In genomic region chr5:114773780-114774179, GRCm38 (mm10) we compare ENCODE assay signal across 8 mouse cellular contexts. TPM values are rescaled to one million over a fixed set of nuclear protein-coding genes. Genes with fewer than 3 reads are reported as not detected.
DNase-seq lines count a peak whose midpoint lies in the region; ATAC-seq and TF ChIP-seq lines count a peak whose summit lies in the region.

No protein-coding gene starts in this region.

- TF ChIP-seq POLR2A in bone marrow, adult 2 months (IDR thresholded peaks at IDR 0.05; ENCODE audit: borderline replicate concordance, control insufficient read depth, low read depth, low read length) = no peak
- TF ChIP-seq POLR2A in spleen, adult 2 months (IDR thresholded peaks at IDR 0.05; ENCODE audit: low read depth, low read length) = no peak

- no peaks in the 10 kb centered on the region for H3K9me3 ChIP-seq in kidney, embryonic 15.5 days (replicated peaks)
- no peaks in the 10 kb centered on the region for H3K9me3 ChIP-seq in heart, embryonic 12.5 days (replicated peaks)
- no peaks in the 10 kb centered on the region for H3K9me3 ChIP-seq in liver, embryonic 13.5 days (replicated peaks)

- H3K27ac ChIP-seq in kidney, embryonic 15.5 days = peak overlapping the region; percentile 91
- H3K27ac ChIP-seq in bone marrow, adult 2 months (ENCODE audit: control insufficient read depth, insufficient read depth, low read depth, low read length, poor library complexity) = peak overlapping the region; percentile 92
- peak overlapping the region; percentile 86 for H3K27ac ChIP-seq in heart, embryonic 12.5 days (ENCODE audit: poor library complexity, severe bottlenecking)
- H3K27ac ChIP-seq in liver, embryonic 13.5 days = peak overlapping the region; percentile 89
- H3K27ac ChIP-seq in spleen, adult 2 months (ENCODE audit: insufficient read depth, low read length) = peak overlapping the region; percentile 98

- peak overlapping the region; percentile 97 for H3K9ac ChIP-seq in kidney, embryonic 15.5 days
- peak overlapping the region; percentile 98 for H3K9ac ChIP-seq in heart, embryonic 12.5 days
- H3K9ac ChIP-seq in liver, embryonic 13.5 days = peak overlapping the region; percentile 100

- peak overlapping the region; percentile 90 for H3K4me2 ChIP-seq in kidney, embryonic 15.5 days
- peak overlapping the region; percentile 89 for H3K4me2 ChIP-seq in heart, embryonic 12.5 days
- peak overlapping the region; percentile 93 for H3K4me2 ChIP-seq in liver, embryonic 13.5 days

- 0 out of 2 replicates have a peak, but pooled peaks cover 6% of the 10 kb centered on the region for H3K36me3 ChIP-seq in kidney, embryonic 15.5 days
- H3K36me3 ChIP-seq in heart, embryonic 12.5 days = peaks cover 3% of the 10 kb centered on the region; the same call in 1 of the 2 replicates
- H3K36me3 ChIP-seq in liver, embryonic 13.5 days = peaks cover 5% of the 10 kb centered on the region; the same call in 1 of the 2 replicates
- H3K36me3 ChIP-seq in spleen, adult 2 months (ENCODE audit: control insufficient read depth, insufficient read depth, low read length) = no peaks in the 10 kb centered on the region

- H3K27me3 ChIP-seq in kidney, embryonic 15.5 days = no peaks in the 10 kb centered on the region
- no peaks in the 10 kb centered on the region for H3K27me3 ChIP-seq in heart, embryonic 12.5 days (replicated peaks)
- H3K27me3 ChIP-seq in liver, embryonic 13.5 days = no peaks in the 10 kb centered on the region
- no peaks in the 10 kb centered on the region for H3K27me3 ChIP-seq in spleen, adult 2 months (ENCODE audit: control insufficient read depth, insufficient read depth, low read length)

- no peak for ATAC-seq in kidney, embryonic 15.5 days (replicated peaks; ENCODE audit: low FRiP score)
- ATAC-seq in heart, embryonic 12.5 days (ENCODE audit: insufficient number of reproducible peaks, low FRiP score) = no peak
- ATAC-seq in liver, embryonic 13.5 days (ENCODE audit: low read depth) = 0 out of 2 replicates have a peak, but pooled peaks have one; percentile 7

- H3K4me3 ChIP-seq in kidney, embryonic 15.5 days (replicated peaks) = peak overlapping the region; percentile 99
- peak overlapping the region; percentile 91 for H3K4me3 ChIP-seq in bone marrow, adult 2 months (replicated peaks; ENCODE audit: control insufficient read depth, low read depth, low read length)
- H3K4me3 ChIP-seq in heart, embryonic 12.5 days = peak overlapping the region; percentile 93
- peak overlapping the region; percentile 100 for H3K4me3 ChIP-seq in liver, embryonic 13.5 days (replicated peaks)
- peak overlapping the region; percentile 91 for H3K4me3 ChIP-seq in spleen, adult 2 months (ENCODE audit: extremely low read depth, insufficient read depth, insufficient read length)

- no peak for DNase-seq in kidney, postnatal 25 days
- DNase-seq in liver, embryonic 13.5 days = no peak
- no peak for DNase-seq in spleen, adult 2 months (ENCODE audit: low read depth in 1 of 2, low spot score in 2 of 2)
- no peak for DNase-seq in cerebellum, adult 9-10 months
- no peak for DNase-seq in urinary bladder, postnatal 14 days (ENCODE audit: low spot score)

- TF ChIP-seq CTCF in bone marrow, adult 2 months (IDR thresholded peaks at IDR 0.05; ENCODE audit: control insufficient read depth, insufficient read depth, low read length) = no peak
- TF ChIP-seq CTCF in spleen, adult 2 months (IDR thresholded peaks at IDR 0.05; ENCODE audit: extremely low read depth, insufficient read depth, insufficient read length, insufficient replicate concordance) = no peak

- WGBS in kidney, embryonic 15.5 days = 2% methylated on average over 11 of the region's 11 CpGs
- under 1% methylated on average over 11 of the region's 11 CpGs for WGBS in bone marrow, adult 2 months
- under 1% methylated on average over 11 of the region's 11 CpGs for WGBS in heart, embryonic 12.5 days
- 2% methylated on average over 11 of the region's 11 CpGs for WGBS in liver, embryonic 13.5 days (ENCODE audit: insufficient replicate concordance)
- WGBS in spleen, adult 2 months = under 1% methylated on average over 11 of the region's 11 CpGs

- peaks cover 32% of the 10 kb centered on the region for H3K4me1 ChIP-seq in kidney, embryonic 15.5 days
- peaks cover 8% of the 10 kb centered on the region for H3K4me1 ChIP-seq in bone marrow, adult 2 months (ENCODE audit: control insufficient read depth, insufficient read depth, low read length)
- H3K4me1 ChIP-seq in heart, embryonic 12.5 days (replicated peaks) = peaks cover 21% of the 10 kb centered on the region
- peaks cover 72% of the 10 kb centered on the region for H3K4me1 ChIP-seq in liver, embryonic 13.5 days (replicated peaks)
- H3K4me1 ChIP-seq in spleen, adult 2 months (ENCODE audit: control insufficient read depth, insufficient read depth, insufficient read length) = peaks cover 25% of the 10 kb centered on the region; the same call in 1 of the 2 replicates

RNA-seq across cellular contexts. Expression of gene Ankrd13a, which starts 0.7 kb away (rescaled TPM):
- 45.3 and 49.8 TPM in 2 replicates for polyA plus RNA-seq in kidney, embryonic 15.5 days (2015; fragmentation: Nextera tagmentation; extraction: Ambion mirVana)
- polyA plus RNA-seq in bone marrow, adult 2 months (2011; ENCODE audit: insufficient read depth, insufficient read length, low replicate concordance, missing spikeins) = 60.5 and 99.2 TPM in 2 replicates
- polyA plus RNA-seq in heart, embryonic 12.5 days (2016; fragmentation: Nextera tagmentation; extraction: Ambion mirVana) = 45.2 and 45.6 TPM in 2 replicates
- polyA plus RNA-seq in liver, embryonic 13.5 days (2015; fragmentation: Nextera tagmentation; extraction: Ambion mirVana) = 43.3 and 49.0 TPM in 2 replicates
- 69.3 and 84.0 TPM in 2 replicates for polyA plus RNA-seq in spleen, adult 2 months (2012; rRNA removed)

RNA-seq across cellular contexts. Expression of gene Git2, which starts 1.5 kb away (rescaled TPM):
- 42.0 and 45.5 TPM in 2 replicates for polyA plus RNA-seq in kidney, embryonic 15.5 days (2015; fragmentation: Nextera tagmentation; extraction: Ambion mirVana)
- 33.6 and 52.4 TPM in 2 replicates for polyA plus RNA-seq in bone marrow, adult 2 months (2011; ENCODE audit: insufficient read depth, insufficient read length, low replicate concordance, missing spikeins)
- 33.6 and 36.4 TPM in 2 replicates for polyA plus RNA-seq in heart, embryonic 12.5 days (2016; fragmentation: Nextera tagmentation; extraction: Ambion mirVana)
- 14.8 and 16.3 TPM in 2 replicates for polyA plus RNA-seq in liver, embryonic 13.5 days (2015; fragmentation: Nextera tagmentation; extraction: Ambion mirVana)
- 71.6 and 92.1 TPM in 2 replicates for polyA plus RNA-seq in spleen, adult 2 months (2012; rRNA removed)

RNA-seq across cellular contexts. Expression of gene 1500011B03Rik, which starts 49.5 kb away (rescaled TPM):
- polyA plus RNA-seq in kidney, embryonic 15.5 days (2015; fragmentation: Nextera tagmentation; extraction: Ambion mirVana) = 102 and 105 TPM in 2 replicates
- 16.9 and 25.3 TPM in 2 replicates for polyA plus RNA-seq in bone marrow, adult 2 months (2011; ENCODE audit: insufficient read depth, insufficient read length, low replicate concordance, missing spikeins)
- polyA plus RNA-seq in heart, embryonic 12.5 days (2016; fragmentation: Nextera tagmentation; extraction: Ambion mirVana) = 53.2 and 57.5 TPM in 2 replicates
- 31.0 and 32.0 TPM in 2 replicates for polyA plus RNA-seq in liver, embryonic 13.5 days (2015; fragmentation: Nextera tagmentation; extraction: Ambion mirVana)
- 24.1 and 38.5 TPM in 2 replicates for polyA plus RNA-seq in spleen, adult 2 months (2012; rRNA removed)
